Mouse (Mus musculus) MEL (cell line): ENCODE data around the gene Crybb3.

Experiments
- CHD1 ChIP-seq: IDR thresholded peaks from 2 replicates; pipeline ENCODE4 v1.6.1; 2012; ENCODE audit warnings: low read depth, mild to moderate bottlenecking, inconsistent platforms, low read length, improper control_type of control experiment
- CTCF ChIP-seq, 3 experiments: IDR thresholded peaks in 2 of 3; conservative IDR thresholded peaks in 1 of 3; 2 replicates each; pipeline ENCODE4 v1.5.1; 2011 to 2012; ENCODE audit warnings: low read length in 3 of 3, low read depth in 2 of 3, mild to moderate bottlenecking in 2 of 3, improper control_type of control experiment in 1 of 3, inconsistent platforms in 1 of 3, mixed read lengths in 1 of 3, moderate library complexity in 1 of 3; ENCODE audit not compliant: control insufficient read depth in 1 of 3, insufficient read depth in 1 of 3, poor library complexity in 1 of 3, severe bottlenecking in 1 of 3
- MAX ChIP-seq: IDR thresholded peaks from 2 replicates; pipeline ENCODE4 v1.6.1; 2011; ENCODE audit warnings: low read length, improper control_type of control experiment
- MAZ ChIP-seq: IDR thresholded peaks from 2 replicates; pipeline ENCODE4 v1.6.1; 2012; ENCODE audit warnings: low read depth, mild to moderate bottlenecking, inconsistent platforms, low read length, improper control_type of control experiment
- POLR2A ChIP-seq, 2 experiments: IDR thresholded peaks; 2 replicates each; pipeline ENCODE4 v1.6.1; 2011 to 2012; ENCODE audit warnings: low read length in 2 of 2, mild to moderate bottlenecking in 2 of 2, control low read depth in 1 of 2, improper control_type of control experiment in 1 of 2, low read depth in 1 of 2, moderate library complexity in 1 of 2; ENCODE audit not compliant: control insufficient read depth in 1 of 2, insufficient read depth in 1 of 2, poor library complexity in 1 of 2
- RCOR1 ChIP-seq: IDR thresholded peaks from 2 replicates; pipeline ENCODE4 v1.6.1; 2012; ENCODE audit warnings: low read depth, mild to moderate bottlenecking, inconsistent platforms, low read length, improper control_type of control experiment
- SMC3 ChIP-seq: IDR thresholded peaks from 2 replicates; pipeline ENCODE4 v1.6.1; 2011; ENCODE audit warnings: low read depth, low read length, improper control_type of control experiment
- USF1 ChIP-seq: IDR thresholded peaks from 2 replicates; pipeline ENCODE4 v1.6.1; 2014; ENCODE audit warnings: low read depth, mild to moderate bottlenecking, inconsistent platforms, low read length, improper control_type of control experiment, moderate library complexity
- ZKSCAN1 ChIP-seq: IDR thresholded peaks from 2 replicates; pipeline ENCODE4 v1.6.1; 2012; ENCODE audit warnings: low read depth, mild to moderate bottlenecking, inconsistent platforms, low read length, improper control_type of control experiment, moderate library complexity

- TF ChIP-seq SMC3 (no peak), MAX (no peak), CTCF (IDR thresholded peaks at IDR 0.05 in 2 of 3, conservative IDR thresholded peaks at IDR 0.05 in 1 of 3; ENCODE audit: control insufficient read depth in 1 of 3, insufficient read depth in 1 of 3, low read depth in 2 of 3, low read length in 3 of 3, poor library complexity in 1 of 3, severe bottlenecking in 1 of 3) (no peak), ZKSCAN1 (no peak), USF1 (no peak), POLR2A (IDR thresholded peaks at IDR 0.05; ENCODE audit: control insufficient read depth in 1 of 2, insufficient read depth in 1 of 2, low read depth in 1 of 2, low read length in 2 of 2, poor library complexity in 1 of 2) (no peak), MAZ (no peak), CHD1 (no peak), RCOR1 (no peak)
Measured at GRCm38 (mm10) chr5:113126476-113126875, 45.1 kb upstream of the Crybb3 start.
